Mouse (Mus musculus): Measurements from ENCODE around the gene Unkl.

GRCm38 (mm10) chr17:25218967-25219366, 30.8 kb downstream of the Unkl start:
- TF ChIP-seq CTCF (IDR thresholded peaks at IDR 0.05; ENCODE audit: control insufficient read depth, insufficient read depth, insufficient replicate concordance, low read depth, low read length) (no peak), POLR2A (IDR thresholded peaks at IDR 0.05; ENCODE audit: control insufficient read depth, low read depth, low read length) (no peak)
